Mouse (Mus musculus): ENCODE data around the gene Gpr35. TPM values are rescaled to one million over a fixed set of nuclear protein-coding genes. Genes with fewer than 3 reads are reported as not detected.
"Not testable (repeated sequence)": the region's sequence is repeated elsewhere in the genome, so short reads cannot be mapped to it uniquely, and the experiment has no call there.

Gpr35 gene
- polyA plus RNA-seq, 1 experiment from 2014 or later = 0.20 TPM

DNA sequence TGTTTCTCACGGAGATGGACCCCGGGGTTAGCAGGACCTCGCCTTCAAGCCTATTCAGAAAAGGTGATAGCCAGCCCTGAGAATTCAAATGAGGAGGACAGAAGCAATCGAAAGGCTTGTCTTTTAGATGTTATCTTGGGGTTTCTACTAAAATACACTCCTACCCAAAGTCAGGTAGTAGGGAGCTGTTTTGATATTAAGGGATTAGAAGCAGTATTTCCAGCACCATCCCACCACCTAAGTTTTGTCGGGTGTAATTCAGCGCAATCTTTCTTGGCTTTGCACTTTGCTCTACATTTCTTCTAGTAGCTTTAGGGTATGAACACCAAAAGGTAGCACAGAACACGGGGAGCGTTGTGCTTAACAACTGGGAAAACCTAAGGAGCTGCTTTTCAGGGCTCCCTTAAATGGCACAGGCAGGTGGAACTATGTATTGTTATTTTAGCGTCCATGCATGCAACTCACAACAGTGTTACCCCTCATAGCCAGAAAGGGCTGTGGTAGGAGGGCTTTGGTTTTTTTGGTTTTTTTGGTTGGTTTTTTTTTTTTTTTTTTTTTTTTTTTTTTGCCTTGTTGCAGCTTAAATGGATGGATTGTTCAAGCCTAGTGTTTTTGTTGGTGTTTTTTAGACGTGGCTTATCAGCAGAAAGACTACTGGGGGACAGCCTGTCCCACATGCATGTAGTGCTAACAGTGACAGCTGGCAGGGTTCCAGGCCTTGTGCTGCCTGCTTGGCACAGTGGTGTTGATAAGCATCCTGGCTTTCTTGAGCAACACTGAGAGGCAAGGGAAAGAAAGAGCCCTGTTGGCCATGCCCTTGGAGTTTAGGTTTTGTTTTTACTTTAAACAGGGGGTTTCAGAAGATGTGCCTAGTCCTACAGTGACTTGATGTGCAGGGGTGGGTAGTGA, 15.4 kb upstream of the Gpr35 start:
- Histone ChIP-seq H3K4me2 (replicated peaks) (peak overlapping the region; percentile 75), H3K4me3 (peak overlapping the region; percentile 78), H3K9me3 (no peaks in the 10 kb centered on the region), H3K36me3 (peaks cover 28% of the 10 kb centered on the region), H3K4me1 (peaks cover 21% of the 10 kb centered on the region), H3K27ac (peak overlapping the region; percentile 96), H3K27me3 (no peaks in the 10 kb centered on the region), H3K9ac (peak overlapping the region; percentile 85)
- WGBS = 21% methylated on average over 10 of the region's 10 CpGs
- ATAC-seq (ENCODE audit: low FRiP score, low read depth) = no peak

DNA sequence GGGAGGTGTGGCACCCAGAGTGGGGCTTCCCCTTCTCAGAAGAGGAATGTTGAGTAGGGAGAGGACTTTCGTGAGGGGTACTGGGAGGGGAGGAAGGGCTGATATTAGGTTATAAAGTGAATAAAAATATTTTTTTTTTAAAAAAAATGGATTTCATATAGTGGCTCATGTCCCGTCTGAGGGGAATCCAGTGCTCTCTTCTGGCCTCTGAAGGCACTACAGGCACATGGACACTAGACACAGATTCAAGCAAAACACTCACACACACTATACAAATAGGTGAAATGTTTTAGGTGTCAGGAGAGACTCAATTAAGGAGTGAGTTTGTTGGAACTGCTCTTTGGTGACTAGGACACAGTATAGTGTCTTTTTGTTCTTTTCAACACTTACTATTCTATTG, 14.7 kb upstream of the Gpr35 start:
- peak overlapping the region; percentile 85 for H3K9ac ChIP-seq

DNA sequence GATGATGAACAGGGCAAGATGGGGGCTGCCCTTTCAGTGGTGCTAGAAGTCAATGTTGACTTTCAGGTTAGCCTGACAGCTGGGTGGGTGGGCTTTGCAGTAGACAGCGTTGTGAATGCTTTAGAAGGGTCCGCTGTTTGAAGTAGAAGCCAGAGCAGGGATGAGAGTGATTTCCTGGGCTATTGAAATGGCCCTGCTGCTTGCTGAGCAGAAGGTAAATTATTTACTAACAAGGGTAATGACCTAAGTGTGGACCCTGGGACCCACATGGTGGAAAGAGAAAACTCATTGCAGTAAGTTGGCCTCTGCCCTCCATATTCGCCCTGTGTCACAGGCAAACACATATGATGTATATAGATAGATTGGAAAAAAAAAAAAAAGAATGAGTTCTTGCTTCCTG, 14.2 kb upstream of the Gpr35 start:
- no peaks in the 10 kb centered on the region for H3K9me3 ChIP-seq
- ATAC-seq (ENCODE audit: low FRiP score, low read depth) = no peak
- H3K4me2 ChIP-seq (replicated peaks) = peak overlapping the region; percentile 75
- peaks cover 34% of the 10 kb centered on the region for H3K36me3 ChIP-seq
- H3K27ac ChIP-seq = no peak overlapping the region
- no peak overlapping the region for H3K4me3 ChIP-seq
- peaks cover 21% of the 10 kb centered on the region for H3K4me1 ChIP-seq
- H3K9ac ChIP-seq = no peak overlapping the region
- H3K27me3 ChIP-seq = no peaks in the 10 kb centered on the region
- 91% methylated on average over 3 of the region's 3 CpGs for WGBS

More for the DNA sequence above, 14.7 kb upstream of the Gpr35 start:
- peaks cover 32% of the 10 kb centered on the region for H3K36me3 ChIP-seq
- no peak overlapping the region for H3K27ac ChIP-seq
- no peaks in the 10 kb centered on the region for H3K9me3 ChIP-seq
- H3K4me3 ChIP-seq = peak overlapping the region; percentile 78
- no peaks in the 10 kb centered on the region for H3K27me3 ChIP-seq
- no peak for ATAC-seq (ENCODE audit: low FRiP score, low read depth)
- H3K4me2 ChIP-seq (replicated peaks) = peak overlapping the region; percentile 75
- 70% methylated on average over 2 of the region's 2 CpGs for WGBS
- peaks cover 21% of the 10 kb centered on the region for H3K4me1 ChIP-seq

DNA sequence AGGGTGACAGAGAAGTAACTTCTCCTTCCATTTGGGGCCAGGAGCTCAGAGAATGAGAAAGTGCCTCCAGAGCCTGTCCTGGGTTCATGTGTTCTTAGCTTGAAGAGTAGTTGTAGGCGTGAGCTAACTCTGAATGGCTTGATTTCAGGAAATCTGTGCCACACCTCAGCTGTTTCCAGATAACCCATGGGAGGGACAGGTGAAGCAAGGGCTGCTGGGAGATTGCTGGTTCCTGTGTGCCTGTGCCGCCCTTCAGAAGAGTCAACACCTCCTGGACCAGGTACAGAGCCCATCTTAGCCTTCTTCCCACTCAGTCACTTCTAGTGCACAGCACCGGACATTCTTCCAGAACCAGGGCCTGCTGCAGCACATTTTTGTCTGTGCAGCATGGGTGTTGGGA, 12.9 kb upstream of the Gpr35 start:
- peaks cover 21% of the 10 kb centered on the region for H3K4me1 ChIP-seq
- H3K9ac ChIP-seq = no peak overlapping the region
- H3K9me3 ChIP-seq = no peaks in the 10 kb centered on the region
- H3K27ac ChIP-seq = no peak overlapping the region
- no peak overlapping the region for H3K4me2 ChIP-seq (replicated peaks)
- H3K4me3 ChIP-seq = no peak overlapping the region
- no peaks in the 10 kb centered on the region for H3K27me3 ChIP-seq
- peaks cover 47% of the 10 kb centered on the region for H3K36me3 ChIP-seq
- WGBS = 89% methylated on average over 3 of the region's 3 CpGs
- ATAC-seq (ENCODE audit: low FRiP score, low read depth) = no peak

DNA sequence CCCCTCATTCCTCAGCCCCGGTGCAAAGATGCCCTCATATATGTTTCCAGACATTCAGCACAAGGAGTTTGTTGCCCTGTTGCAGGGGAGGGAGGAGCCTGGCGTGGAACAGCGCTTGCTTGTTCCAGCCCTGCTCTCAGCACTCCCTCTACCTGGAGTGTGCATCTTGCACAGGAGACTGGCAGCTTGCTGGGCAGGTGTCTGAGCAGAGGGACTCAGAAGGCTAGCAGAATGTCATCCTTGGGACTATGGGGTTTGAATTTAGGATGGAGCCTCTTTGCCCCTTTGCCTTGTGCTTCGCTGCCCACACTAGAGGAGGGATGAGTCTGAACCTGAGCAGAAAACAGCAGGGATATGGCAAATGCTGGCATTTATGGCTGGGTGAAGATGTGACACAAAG, 10.9 kb upstream of the Gpr35 start:
- H3K36me3 ChIP-seq = peaks cover 67% of the 10 kb centered on the region
- peaks cover 16% of the 10 kb centered on the region for H3K4me1 ChIP-seq
- no peak for ATAC-seq (ENCODE audit: low FRiP score, low read depth)
- H3K9me3 ChIP-seq = no peaks in the 10 kb centered on the region
- H3K9ac ChIP-seq = no peak overlapping the region
- no peak overlapping the region for H3K27ac ChIP-seq
- 88% methylated on average over 4 of the region's 4 CpGs for WGBS
- no peaks in the 10 kb centered on the region for H3K27me3 ChIP-seq
- no peak overlapping the region for H3K4me2 ChIP-seq (replicated peaks)
- no peak overlapping the region for H3K4me3 ChIP-seq

DNA sequence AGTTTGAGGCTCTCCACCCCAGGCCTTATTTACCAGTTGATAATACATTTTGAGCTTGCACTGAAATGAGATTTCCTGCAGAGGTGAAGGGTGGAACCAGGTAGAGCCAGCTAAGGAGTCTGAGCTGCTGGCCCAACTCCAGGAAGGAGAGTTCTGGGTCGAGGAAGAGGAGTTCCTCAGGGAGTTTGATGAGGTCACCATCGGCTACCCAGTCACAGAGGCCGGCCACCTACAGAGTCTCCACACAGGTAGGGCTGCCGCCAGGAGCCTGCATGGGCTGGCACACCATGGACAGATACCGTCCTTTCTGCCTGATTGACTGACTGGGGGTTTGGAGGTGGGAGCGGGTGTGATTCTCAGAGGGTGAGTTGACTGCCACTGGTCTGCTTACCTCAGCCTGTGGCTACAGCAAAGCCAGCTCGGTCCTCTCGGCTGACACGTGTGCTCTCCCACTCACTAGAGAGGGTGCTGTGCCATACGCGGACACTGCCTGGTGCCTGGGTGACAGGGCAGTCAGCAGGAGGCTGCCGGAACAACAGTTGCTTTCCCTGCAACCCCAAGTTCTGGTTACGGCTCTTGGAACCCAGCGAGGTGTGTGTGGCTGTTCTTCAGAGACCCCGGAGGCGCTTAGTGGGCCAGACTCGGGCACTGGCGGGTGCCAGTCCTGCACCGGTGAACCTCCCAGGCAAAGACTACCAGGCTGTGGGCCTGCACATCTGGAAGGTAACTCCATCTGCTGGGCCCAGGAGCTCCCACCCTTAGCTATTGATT, 7.3 kb upstream of the Gpr35 start:
- Histone ChIP-seq H3K4me3 (no peak overlapping the region), H3K27ac (no peak overlapping the region), H3K9ac (no peak overlapping the region), H3K4me1 (no peaks in the 10 kb centered on the region), H3K27me3 (no peaks in the 10 kb centered on the region), H3K4me2 (replicated peaks) (no peak overlapping the region), H3K36me3 (peaks cover 93% of the 10 kb centered on the region), H3K9me3 (no peaks in the 10 kb centered on the region)
- no peak for ATAC-seq (ENCODE audit: low FRiP score, low read depth)
- 95% methylated on average over 19 of the region's 19 CpGs for WGBS

DNA sequence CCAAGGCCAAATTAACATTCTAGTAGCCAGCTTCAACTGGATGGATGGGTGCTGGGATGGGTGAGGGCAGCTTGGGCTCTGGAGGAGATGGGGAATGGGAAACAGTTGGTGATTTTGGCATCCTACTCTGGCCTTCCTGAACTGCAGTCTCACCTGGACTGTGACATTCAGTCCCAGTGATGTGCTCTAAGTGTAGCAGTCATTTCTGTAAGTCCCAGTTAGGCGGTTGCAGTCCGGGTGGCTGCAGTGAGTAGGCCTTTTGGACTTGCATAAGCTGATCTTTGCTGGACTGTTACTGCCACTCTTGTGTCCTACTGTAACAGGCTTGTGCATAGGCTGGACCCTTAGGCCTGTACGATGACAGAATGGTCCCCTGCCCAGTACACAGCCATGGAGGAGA, 2.7 kb upstream of the Gpr35 start:
- Histone ChIP-seq H3K27me3 (no peaks in the 10 kb centered on the region), H3K9me3 (no peaks in the 10 kb centered on the region), H3K9ac (no peak overlapping the region), H3K27ac (no peak overlapping the region), H3K4me1 (no peaks in the 10 kb centered on the region), H3K36me3 (peaks cover 59% of the 10 kb centered on the region), H3K4me2 (replicated peaks) (no peak overlapping the region), H3K4me3 (no peak overlapping the region)
- 94% methylated on average over 3 of the region's 3 CpGs for WGBS
- ATAC-seq (ENCODE audit: low FRiP score, low read depth) = no peak

DNA sequence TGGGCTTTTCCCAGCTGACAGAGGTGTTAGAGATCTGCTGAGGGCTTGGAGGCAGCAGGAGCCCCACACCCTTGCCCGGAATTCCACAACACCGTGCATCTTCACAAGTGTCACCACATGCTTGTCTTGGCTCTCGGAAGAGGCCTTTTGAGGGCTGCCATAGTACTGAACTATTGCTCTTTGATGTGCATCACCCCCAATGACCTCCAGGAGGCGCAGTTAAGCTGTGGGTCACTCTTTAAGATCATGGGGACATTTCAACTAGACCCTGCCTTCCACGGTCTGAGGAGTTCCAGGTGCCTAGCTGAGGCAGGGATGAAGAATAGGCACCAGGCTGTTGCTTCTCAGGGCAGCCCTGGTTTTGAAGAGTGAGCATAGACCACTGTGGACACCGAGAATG, 1.2 kb upstream of the Gpr35 start:
- Histone ChIP-seq H3K4me2 (replicated peaks) (no peak overlapping the region), H3K4me3 (no peak overlapping the region), H3K36me3 (peaks cover 45% of the 10 kb centered on the region), H3K4me1 (no peaks in the 10 kb centered on the region), H3K9me3 (no peaks in the 10 kb centered on the region), H3K27ac (no peak overlapping the region), H3K27me3 (no peaks in the 10 kb centered on the region), H3K9ac (no peak overlapping the region)
- ATAC-seq (ENCODE audit: low FRiP score, low read depth) = no peak
- 64% methylated on average over 6 of the region's 6 CpGs for WGBS

DNA sequence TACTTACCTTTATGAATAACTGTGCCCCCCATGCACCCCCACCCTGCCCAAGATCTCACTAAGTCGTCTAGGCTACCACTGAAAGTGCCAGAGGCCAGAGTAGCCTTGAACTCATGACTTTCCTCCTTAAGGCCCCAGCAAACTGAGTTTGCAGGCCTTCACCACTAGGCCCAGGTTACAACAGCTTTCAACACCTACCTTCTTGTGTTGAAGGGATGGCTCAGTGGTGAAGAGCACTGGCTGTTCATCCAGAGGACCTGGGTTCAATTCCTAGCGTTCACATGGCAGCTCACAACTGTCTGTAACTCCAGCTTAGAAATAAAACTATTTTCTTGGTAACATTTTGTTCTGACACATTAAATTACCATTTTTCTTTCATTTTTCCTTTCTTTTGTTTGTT, 3.0 kb downstream of the Gpr35 start:
- no peak for ATAC-seq (ENCODE audit: low FRiP score, low read depth)
- H3K27me3 ChIP-seq = no peaks in the 10 kb centered on the region
- WGBS = 71% methylated on average over 2 of the region's 2 CpGs
- H3K4me2 ChIP-seq (replicated peaks) = no peak overlapping the region
- H3K9ac ChIP-seq = no peak overlapping the region
- H3K9me3 ChIP-seq = no peaks in the 10 kb centered on the region
- no peak overlapping the region for H3K27ac ChIP-seq
- peaks cover 4% of the 10 kb centered on the region for H3K36me3 ChIP-seq
- H3K4me3 ChIP-seq = no peak overlapping the region
- H3K4me1 ChIP-seq = no peaks in the 10 kb centered on the region

DNA sequence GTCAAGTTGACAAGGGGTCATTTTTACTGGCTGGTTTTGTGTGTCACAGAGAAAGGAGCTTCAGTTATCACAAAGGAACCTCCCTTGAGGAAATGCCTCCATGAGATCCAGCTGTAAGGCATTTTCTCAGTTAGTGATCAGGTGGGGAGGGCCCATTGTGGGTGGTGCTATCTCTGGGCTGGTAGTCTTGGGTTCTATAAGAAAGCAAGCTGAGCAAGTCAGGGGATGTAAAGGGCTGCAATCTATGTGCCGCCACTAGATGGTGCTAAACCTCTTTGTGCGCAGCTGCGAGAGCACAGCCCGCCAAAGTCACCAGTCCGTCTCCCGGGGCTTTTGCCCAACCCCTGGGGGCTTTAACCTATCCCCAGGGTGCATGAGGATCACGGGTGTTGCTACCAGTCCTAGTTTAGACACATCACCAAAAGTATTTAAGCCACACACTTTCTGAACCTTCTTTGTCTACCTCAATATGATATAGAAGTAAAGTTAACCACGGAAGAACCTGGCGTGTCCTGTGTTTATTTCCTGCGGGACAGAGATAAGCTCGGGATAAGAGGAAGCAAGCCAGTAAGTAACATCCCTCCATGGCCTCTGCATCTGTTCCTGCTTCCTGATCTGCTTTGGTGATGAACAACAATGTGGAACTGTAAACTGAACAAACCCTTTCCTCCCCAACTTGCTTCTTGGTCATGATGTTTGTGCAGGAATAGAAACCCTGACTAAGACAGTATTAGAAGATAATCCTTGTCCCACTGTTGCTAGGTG, 6.1 kb downstream of the Gpr35 start:
- not testable (repeated sequence) for ATAC-seq (ENCODE audit: low FRiP score, low read depth); H3K27me3 ChIP-seq; H3K36me3 ChIP-seq; H3K4me1 ChIP-seq; H3K9me3 ChIP-seq; H3K9ac ChIP-seq; H3K27ac ChIP-seq
- Histone ChIP-seq H3K4me3 (peak overlapping the region; percentile 19), H3K4me2 (replicated peaks) (peak overlapping the region; percentile 53)
- 8% methylated on average over 11 of the region's 11 CpGs for WGBS

DNA sequence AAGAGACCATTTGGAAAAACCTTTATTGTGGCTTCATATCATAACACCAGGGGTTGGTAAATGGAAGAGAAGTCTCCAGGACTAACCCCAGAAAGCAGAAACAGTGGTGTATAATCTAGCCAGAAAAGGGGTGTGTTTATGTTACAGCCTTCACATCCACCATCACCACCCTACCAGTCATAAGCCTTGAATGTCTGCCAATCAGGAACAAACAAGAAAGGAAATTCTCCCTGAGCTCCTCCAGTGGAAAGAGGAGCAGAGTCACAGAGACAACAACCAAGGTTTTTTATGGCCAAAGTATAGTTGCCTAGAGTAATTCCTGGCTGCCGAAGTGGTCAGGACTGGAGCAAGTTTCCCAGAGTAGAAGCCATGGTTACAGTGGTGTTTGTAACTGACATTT, 8.3 kb downstream of the Gpr35 start:
- Histone ChIP-seq H3K36me3 (no peaks in the 10 kb centered on the region), H3K9ac (no peak overlapping the region), H3K27ac (no peak overlapping the region), H3K9me3 (no peaks in the 10 kb centered on the region), H3K27me3 (no peaks in the 10 kb centered on the region), H3K4me2 (replicated peaks) (no peak overlapping the region), H3K4me3 (no peak overlapping the region), H3K4me1 (no peaks in the 10 kb centered on the region)
- 65% methylated on average over 1 of the region's 1 CpGs for WGBS
- ATAC-seq (ENCODE audit: low FRiP score, low read depth) = no peak

DNA sequence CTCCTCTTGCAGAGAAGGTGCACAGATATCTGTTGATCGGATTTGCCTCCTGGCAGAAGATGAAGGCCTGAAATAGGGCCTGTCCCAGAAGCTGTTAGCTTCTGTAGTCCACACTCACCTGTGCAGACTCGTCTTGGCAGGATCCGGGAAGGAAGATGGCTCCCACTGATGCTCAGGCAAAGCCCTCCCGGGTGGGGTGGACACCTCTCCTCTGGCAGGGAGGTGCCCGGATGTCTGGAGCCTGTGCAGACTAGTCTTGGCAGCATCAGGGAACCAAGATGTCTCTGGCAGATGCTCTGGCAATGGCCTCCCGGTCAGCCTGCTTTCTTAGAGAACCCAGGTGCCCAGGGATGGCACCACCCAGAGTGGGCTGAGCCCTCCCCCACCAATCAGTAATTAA, 20.1 kb downstream of the Gpr35 start:
- H3K27me3 ChIP-seq; H3K4me2 ChIP-seq (replicated peaks); H3K27ac ChIP-seq; H3K36me3 ChIP-seq; H3K4me1 ChIP-seq; H3K4me3 ChIP-seq; ATAC-seq (ENCODE audit: low FRiP score, low read depth); H3K9me3 ChIP-seq; H3K9ac ChIP-seq: not testable (repeated sequence)
- WGBS = 81% methylated on average over 6 of the region's 6 CpGs
